Mouse (Mus musculus) embryonic fibroblast, embryonic 13.5 days (primary cell): Measurements from ENCODE around the gene Hsd17b2.

Experiments used
- CTCF ChIP-seq: IDR thresholded peaks from 2 replicates; pipeline ENCODE4 v1.5.1; 2011; ENCODE audit warnings: mild to moderate bottlenecking, control low read depth, low read length, moderate library complexity, borderline replicate concordance; ENCODE audit not compliant: insufficient read depth
- POLR2A ChIP-seq: IDR thresholded peaks from 2 replicates; pipeline ENCODE4 v1.6.1; 2011; ENCODE audit warnings: low read depth, mild to moderate bottlenecking, control low read depth, low read length, moderate library complexity

- TF ChIP-seq CTCF (no peak), POLR2A (no peak)
These were observed 4.5 kb upstream of the Hsd17b2 start for GRCm38 (mm10) chr8:117697248-117697647.
